Mouse (Mus musculus): ENCODE measurements around the gene Ppil3.

GRCm38 (mm10) chr1:58408141-58408540 lies 37.1 kb downstream of the Ppil3 start:
- TF ChIP-seq CTCF (conservative IDR thresholded peaks at IDR 0.05; ENCODE audit: insufficient read depth, insufficient read length, low read depth, low read length): no peak
- no peak for TF ChIP-seq POLR2A (IDR thresholded peaks at IDR 0.05; ENCODE audit: low read depth, low read length)
